Mouse (Mus musculus): ENCODE measurements around the gene Psmd9.

DNA sequence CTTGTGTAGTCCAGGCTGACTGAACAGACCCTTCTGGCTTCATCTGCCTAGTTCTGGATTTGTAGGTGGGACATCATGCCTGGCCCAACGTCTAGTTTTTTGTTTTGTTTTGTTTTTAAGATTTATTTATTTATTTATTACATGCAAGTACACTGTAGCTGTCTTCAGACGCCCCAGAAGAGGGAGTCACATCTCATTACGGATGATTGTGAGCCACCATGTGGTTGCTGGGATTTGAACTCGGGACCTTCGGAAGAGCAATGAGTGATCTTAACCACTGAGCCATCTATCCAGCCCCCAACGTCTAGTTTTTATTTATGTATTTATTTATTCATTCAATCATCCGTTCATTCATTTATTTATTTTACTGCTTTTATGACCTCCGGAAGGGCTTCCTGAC is 82.2 kb downstream of the Psmd9 start:
- TF ChIP-seq POLR2A (IDR thresholded peaks at IDR 0.05; ENCODE audit: control insufficient read depth, low read depth, low read length) (no peak), CTCF (IDR thresholded peaks at IDR 0.05; ENCODE audit: control insufficient read depth, insufficient read depth, insufficient replicate concordance, low read depth, low read length) (no peak)

All from testis, adult 2 months (tissue).